Mouse (Mus musculus) CH12.LX (cell line): ENCODE measurements around the gene Itpr2. TPM values are rescaled to one million over a fixed set of nuclear protein-coding genes. Genes with fewer than 3 reads are reported as not detected.
A peak's percentile ranks its signal among the peaks of the same experiment; 100 is the strongest.

ENCODE experiments used
- DNase-seq: peaks from one replicate; pipeline ENCODE4 v3.0.0-alpha.2; 2013; ENCODE audit errors: extremely low read depth
- H3K27ac ChIP-seq: 2 replicates; pipeline ENCODE4 v1.5.1; 2012; ENCODE audit warnings: low read depth, mild to moderate bottlenecking, control low read depth, moderate library complexity; ENCODE audit not compliant: insufficient read depth
- H3K27me3 ChIP-seq: replicated peaks from 2 replicates; pipeline ENCODE3; 2012; ENCODE audit warnings: inconsistent platforms
- H3K36me3 ChIP-seq, 2 experiments: replicated peaks in 1 of 2; 2 replicates each; pipeline versions ENCODE3 to v1.6.1; 2012; ENCODE audit warnings: inconsistent platforms in 1 of 2, low read length in 1 of 2, mild to moderate bottlenecking in 1 of 2, mixed read lengths in 1 of 2, moderate library complexity in 1 of 2; ENCODE audit not compliant: control insufficient read depth in 1 of 2, insufficient read depth in 1 of 2
- H3K4me1 ChIP-seq, 2 experiments: 2 replicates each; pipeline ENCODE4 v1.6.1; 2012; ENCODE audit warnings: inconsistent platforms in 1 of 2, moderate library complexity in 1 of 2; ENCODE audit not compliant: insufficient read depth in 2 of 2, control insufficient read depth in 1 of 2
- H3K4me2 ChIP-seq: 2 replicates; pipeline ENCODE4 v1.6.1; 2012; ENCODE audit warnings: low read depth, mild to moderate bottlenecking, control low read depth; ENCODE audit not compliant: poor library complexity, insufficient read depth, severe bottlenecking
- H3K4me3 ChIP-seq, 3 experiments: fragments of 150-350 bp in 1 of 3; sonication (generic) in 1 of 3; replicated peaks in 1 of 3; 2 replicates each; pipeline versions ENCODE3 to v1.5.1; 2011 to 2012; ENCODE audit warnings: low read depth in 2 of 3, low read length in 2 of 3, mild to moderate bottlenecking in 2 of 3, moderate library complexity in 2 of 3, control low read depth in 1 of 3, improper control_type of control experiment in 1 of 3, inconsistent platforms in 1 of 3, mixed read lengths in 1 of 3; ENCODE audit not compliant: poor library complexity in 1 of 3
- H3K79me2 ChIP-seq: replicated peaks from 2 replicates; pipeline ENCODE4 v1.6.1; 2012; ENCODE audit warnings: mild to moderate bottlenecking, moderate library complexity; ENCODE audit not compliant: control insufficient read depth, poor library complexity, insufficient read depth, severe bottlenecking; ENCODE audit errors: extremely low read depth
- H3K9ac ChIP-seq: 2 replicates; pipeline ENCODE4 v1.6.1; 2012; ENCODE audit warnings: low read depth, mild to moderate bottlenecking, control low read depth, moderate library complexity; ENCODE audit not compliant: insufficient read depth
- H3K9me3 ChIP-seq: replicated peaks from 2 replicates; pipeline ENCODE3; 2012; ENCODE audit warnings: low read length, inconsistent platforms, mixed read lengths
- BHLHE40 ChIP-seq: IDR thresholded peaks from 2 replicates; pipeline ENCODE4 v1.6.1; 2011; ENCODE audit warnings: mild to moderate bottlenecking, low read depth, low read length, improper control_type of control experiment
- CTCF ChIP-seq, 2 experiments: IDR thresholded peaks in 1 of 2; conservative IDR thresholded peaks in 1 of 2; 2 replicates each; pipeline ENCODE4 v1.5.1; 2011 to 2012; ENCODE audit warnings: low read depth in 2 of 2, low read length in 2 of 2, improper control_type of control experiment in 1 of 2, inconsistent platforms in 1 of 2, mild to moderate bottlenecking in 1 of 2, moderate library complexity in 1 of 2
- JUN ChIP-seq: IDR thresholded peaks from 2 replicates; pipeline ENCODE4 v1.6.1; 2011; ENCODE audit warnings: low read depth, mild to moderate bottlenecking, low read length, improper control_type of control experiment, moderate library complexity; ENCODE audit not compliant: insufficient read depth
- MAX ChIP-seq: IDR thresholded peaks from 2 replicates; pipeline ENCODE4 v1.6.1; 2011; ENCODE audit warnings: low read length, improper control_type of control experiment
- MAZ ChIP-seq: IDR thresholded peaks from 2 replicates; pipeline ENCODE4 v1.6.1; 2012; ENCODE audit warnings: low read depth, mild to moderate bottlenecking, inconsistent platforms, low read length, improper control_type of control experiment, moderate library complexity
- NELFE ChIP-seq: IDR thresholded peaks from 2 replicates; pipeline ENCODE4 v1.6.1; 2011; ENCODE audit warnings: low read depth, low read length, improper control_type of control experiment
- NRF1 ChIP-seq: IDR thresholded peaks from 2 replicates; pipeline ENCODE4 v1.6.1; 2014; ENCODE audit warnings: low read depth, mild to moderate bottlenecking, inconsistent platforms, low read length, improper control_type of control experiment, moderate library complexity
- RAD21 ChIP-seq: IDR thresholded peaks from 2 replicates; pipeline ENCODE4 v1.6.1; 2011; ENCODE audit warnings: low read depth, mild to moderate bottlenecking, low read length, improper control_type of control experiment, moderate library complexity
- SIN3A ChIP-seq: IDR thresholded peaks from 2 replicates; pipeline ENCODE4 v1.6.1; 2012; ENCODE audit warnings: low read length, improper control_type of control experiment, inconsistent platforms
- SMC3 ChIP-seq: IDR thresholded peaks from 2 replicates; pipeline ENCODE4 v1.6.1; 2011; ENCODE audit warnings: low read depth, low read length, improper control_type of control experiment
- TBP ChIP-seq: conservative IDR thresholded peaks from 2 replicates; pipeline ENCODE4 v1.6.1; 2011; ENCODE audit warnings: low read depth, low read length, improper control_type of control experiment
- TCF12 ChIP-seq: IDR thresholded peaks from 2 replicates; pipeline ENCODE4 v1.6.1; 2014; ENCODE audit warnings: low read depth, mild to moderate bottlenecking, inconsistent platforms, low read length, improper control_type of control experiment
- UBTF ChIP-seq: IDR thresholded peaks from 2 replicates; pipeline ENCODE4 v1.6.1; 2012; ENCODE audit warnings: low read depth, mild to moderate bottlenecking, inconsistent platforms, low read length, improper control_type of control experiment, moderate library complexity
- USF1 ChIP-seq: IDR thresholded peaks from 2 replicates; pipeline ENCODE4 v1.6.1; 2014; ENCODE audit warnings: low read depth, mild to moderate bottlenecking, inconsistent platforms, low read length, improper control_type of control experiment
- USF2 ChIP-seq: conservative IDR thresholded peaks from 2 replicates; pipeline ENCODE4 v1.6.1; 2011; ENCODE audit warnings: low read depth, low read length, improper control_type of control experiment
- ZC3H11A ChIP-seq: IDR thresholded peaks from 2 replicates; pipeline ENCODE4 v1.6.1; 2012; ENCODE audit warnings: low read depth, mild to moderate bottlenecking, inconsistent platforms, low read length, improper control_type of control experiment
- ZKSCAN1 ChIP-seq: IDR thresholded peaks from 2 replicates; pipeline ENCODE4 v1.6.1; 2012; ENCODE audit warnings: low read depth, inconsistent platforms, low read length, improper control_type of control experiment, borderline replicate concordance
- ZMIZ1 ChIP-seq: IDR thresholded peaks from 2 replicates; pipeline ENCODE4 v1.6.1; 2012; ENCODE audit warnings: low read depth, mild to moderate bottlenecking, inconsistent platforms, low read length, improper control_type of control experiment
- dilution Hi-C: fragments of 300-500 bp; cut with MboI; formaldehyde crosslinking; loops from 2 replicates; pipeline ENCODE4 v1.14.3; 2020; ENCODE audit warnings: low sequenced_read_pairs; ENCODE audit not compliant: extremely low pct_unique_long_range_greater_than_20kb, extremely low pct_ligation_motif_present
- in situ Hi-C: fragments of 300-500 bp; cut with MboI; formaldehyde crosslinking; loops from 3 replicates; pipeline ENCODE4 v1.14.3; 2019; ENCODE audit warnings: low sequenced_read_pairs, low pct_ligation_motif_present, low pct_unique_long_range_greater_than_20kb, mixed read lengths
- polyA plus RNA-seq: library from polyadenylated mRNA; unstranded; fragments of >175 nt; gene quantifications from 2 replicates; pipeline ENCODE4 v1.2.1, GENCODE M21; 2012; ENCODE audit warnings: low read depth; ENCODE audit not compliant: insufficient read length
- total RNA-seq, 2 experiments: library from RNA; depleted of rRNA; stranded (reverse); fragments of 300-350 nt in 1 of 2; fragments of >200 nt in 1 of 2; gene quantifications; 2 replicates each; pipeline ENCODE4 v1.2.3; 2012 to 2014

Gene Itpr2
- total and polyA plus RNA-seq, 3 experiments = 3.5 to 8.9 (median 4.4) TPM

DNA sequence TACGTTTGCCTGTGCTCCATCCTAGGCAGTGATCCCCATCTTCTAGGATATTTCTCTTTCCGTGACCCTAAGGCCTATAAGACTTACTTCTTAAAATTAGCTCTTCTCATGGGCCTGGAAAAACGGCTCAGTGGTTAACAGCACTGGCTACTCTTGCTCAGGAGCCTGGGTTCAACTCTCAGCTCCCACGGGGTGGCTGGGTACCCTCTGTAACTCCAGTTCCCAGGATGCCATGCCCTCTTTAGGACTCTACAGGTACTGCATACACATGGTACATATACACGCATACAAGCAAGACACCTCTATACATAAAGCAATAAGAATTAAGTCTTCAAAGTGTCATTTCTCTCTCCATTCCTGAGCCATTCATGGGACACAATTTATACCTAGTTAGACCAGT, 228.8 kb downstream of the Itpr2 start:
- dilution Hi-C loops (no loop called here), in situ Hi-C loops (loop anchor here (10.0 kb wide), 1 partner anchor 108 kb away; no protein-coding TSS in a partner anchor)
- Histone ChIP-seq H3K79me2 (no peaks in the 10 kb centered on the region), H3K36me3 (no peaks in the 10 kb centered on the region), H3K4me2 (no peak overlapping the region), H3K27me3 (no peaks in the 10 kb centered on the region), H3K27ac (no peak overlapping the region), H3K9me3 (peaks cover 4% of the 10 kb centered on the region), H3K9ac (no peak overlapping the region), H3K4me3 (no peak overlapping the region), H3K4me1 (peaks cover 3 to 15% of the 10 kb centered on the region in 2 experiments; a peak in 3 of 4 replicates)
- DNase-seq = no peak
- no peak for TF ChIP-seq USF2
- no peak for TF ChIP-seq MAX
- no peak for TF ChIP-seq TBP
- no peak for TF ChIP-seq SIN3A
- TF ChIP-seq ZMIZ1 = no peak
- TF ChIP-seq SMC3 = no peak
- TF ChIP-seq NELFE = no peak
- no peak for TF ChIP-seq JUN
- TF ChIP-seq NRF1 = no peak
- TF ChIP-seq BHLHE40 = no peak

DNA sequence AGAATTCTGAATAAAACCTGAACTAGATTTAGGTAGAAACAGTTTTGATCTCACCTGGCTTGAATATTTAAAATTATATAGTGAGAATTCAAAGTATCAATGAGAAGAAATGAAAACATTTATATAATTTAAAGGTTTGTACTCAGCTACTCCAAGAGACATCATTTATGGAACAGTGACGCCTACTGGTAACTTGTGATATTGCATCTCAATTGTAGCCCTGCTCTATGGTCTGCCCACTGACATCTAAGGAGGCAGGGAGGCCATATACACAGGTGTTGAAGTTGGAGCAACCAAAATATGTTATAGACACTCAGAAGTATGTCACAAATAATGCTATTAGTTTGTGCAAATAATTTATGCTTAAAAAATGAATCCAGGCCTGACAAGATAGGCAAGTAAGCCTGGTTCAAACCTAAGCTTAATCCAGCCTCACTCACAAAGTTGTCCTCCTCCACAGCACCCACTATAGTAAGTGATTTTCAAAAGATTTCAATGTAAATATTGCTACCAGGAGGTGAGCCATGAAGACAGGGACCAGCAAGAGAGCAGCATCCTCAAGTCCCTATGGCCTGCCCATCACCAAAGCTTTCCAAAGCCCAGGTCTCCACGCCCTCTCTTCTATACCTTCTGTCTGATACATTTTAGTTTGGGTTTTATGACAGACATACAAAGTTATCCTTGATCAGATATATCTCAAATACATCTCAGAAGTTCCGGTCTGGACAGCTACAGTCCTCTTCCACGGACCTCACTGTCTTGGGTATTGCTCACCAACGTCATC, 229.6 kb downstream of the Itpr2 start:
- peaks cover 3 to 15% of the 10 kb centered on the region in 2 experiments; a peak in 3 of 4 replicates for H3K4me1 ChIP-seq
- H3K79me2 ChIP-seq = no peaks in the 10 kb centered on the region
- no peaks in the 10 kb centered on the region for H3K36me3 ChIP-seq
- dilution Hi-C loops = no loop called here
- H3K4me2 ChIP-seq = no peak overlapping the region
- TF ChIP-seq MAX (0 out of 2 replicates have a peak, but pooled peaks have one; percentile 6), SMC3 (peak; percentile 84), RAD21 (peak; percentile 97), CTCF (conservative IDR thresholded peaks at IDR 0.05 in 1 of 2, IDR thresholded peaks at IDR 0.05 in 1 of 2; ENCODE audit: low read depth in 2 of 2, low read length in 2 of 2) (peak; percentile 88 to 95), TCF12 (no peak), ZKSCAN1 (no peak), UBTF (no peak), MAZ (no peak), BHLHE40 (no peak), USF1 (no peak), ZC3H11A (peak; percentile 78; the same call in 1 of the 2 replicates)
- TF ChIP-seq, all 38 proteins: peak for 5
- DNase-seq = peak; percentile 79
- H3K27ac ChIP-seq = no peak overlapping the region
- no peaks in the 10 kb centered on the region for H3K27me3 ChIP-seq
- peaks cover 4% of the 10 kb centered on the region for H3K9me3 ChIP-seq
- no peak overlapping the region for H3K4me3 ChIP-seq
- no peak overlapping the region for H3K9ac ChIP-seq
- in situ Hi-C loops = loop anchor here (10.0 kb wide), 1 partner anchor 108 kb away; no protein-coding TSS in a partner anchor
